Mouse (Mus musculus) embryonic stem cell, embryonic (primary cell): ENCODE results near the gene 1700056E22Rik.

ENCODE experiments used
- CTCF ChIA-PET, 4 experiments: fragments of 300-600 bp in 2 of 4; fragments of 350-600 bp in 2 of 4; sonication (Branson Sonifier 250); formaldehyde crosslinking; loops; one replicate each; lab custom pipeline; 2022; ENCODE audit warnings: inconsistent platforms in 2 of 4; lab: Charles Lee
- POLR2A ChIA-PET, 4 experiments: fragments of 300-600 bp in 2 of 4; fragments of 350-600 bp in 2 of 4; sonication (Branson Sonifier 250); formaldehyde crosslinking; loops; one replicate each; lab custom pipeline; 2022; ENCODE audit warnings: antibody characterized with exemption in 4 of 4, inconsistent platforms in 1 of 4; lab: Charles Lee

1700056E22Rik gene

GRCm38 (mm10) chr1:184005315-184006058 lies 28.6 kb downstream of the 1700056E22Rik start:
- CTCF ChIA-PET: no interaction called here
- POLR2A ChIA-PET: no interaction called here

GRCm38 (mm10) chr1:184004311-184004710 lies 29.8 kb downstream of the 1700056E22Rik start:
- POLR2A ChIA-PET: no interaction called here
- CTCF ChIA-PET: no interaction called here

DNA sequence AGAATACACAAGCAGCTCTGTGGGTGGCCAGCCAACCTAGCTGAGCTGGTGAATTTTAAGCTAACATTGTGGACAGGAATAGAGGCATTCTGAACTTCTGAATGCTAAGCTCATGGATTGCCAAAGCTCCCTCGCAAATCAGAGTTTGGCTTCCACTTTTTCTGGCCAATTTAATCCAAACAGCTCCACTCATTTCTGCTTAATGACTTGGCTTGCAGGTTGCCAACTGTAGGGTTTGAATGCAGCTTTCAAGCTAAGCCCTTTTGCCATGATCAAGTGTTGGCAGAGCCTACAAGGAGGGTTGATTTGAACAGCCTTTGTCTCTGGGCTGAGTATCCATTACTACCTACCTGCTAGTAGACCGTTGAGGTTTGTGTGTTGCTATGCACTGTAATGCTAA lies 31.6 kb downstream of the 1700056E22Rik start:
- POLR2A ChIA-PET: no interaction called here
- CTCF ChIA-PET: no interaction called here

- ChIA-PET CTCF (interaction anchor here in 1 of 4 experiments (0.6 kb wide), 1 partner anchor 959 kb away, joined by 3 read pairs; no protein-coding TSS in a partner anchor), POLR2A (no interaction called here)
Measured at GRCm38 (mm10) chr1:183997207-183997606, 36.9 kb downstream of the 1700056E22Rik start.

DNA sequence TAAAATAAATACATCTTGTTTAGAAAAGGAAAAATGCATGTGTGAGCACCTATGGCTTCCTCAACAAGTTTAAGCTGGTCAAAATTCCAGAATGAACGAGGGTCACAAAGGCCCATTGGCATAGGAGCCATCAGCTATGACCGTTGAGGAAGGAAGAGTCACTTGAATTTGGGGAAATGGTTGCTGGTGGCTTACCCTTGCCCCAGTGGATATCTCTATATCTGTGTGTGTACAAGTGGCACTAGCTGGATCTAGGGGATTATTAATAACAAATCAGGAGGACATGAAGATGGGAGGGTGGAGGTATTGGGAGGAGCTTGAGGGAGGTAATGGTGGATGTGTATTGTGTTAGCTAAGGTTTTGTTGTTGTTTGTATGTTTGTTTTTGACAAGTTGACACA lies 42.2 kb downstream of the 1700056E22Rik start:
- ChIA-PET POLR2A (no interaction called here), CTCF (interaction anchor here in 1 of 4 experiments (0.6 kb wide), 1 partner anchor 186 kb away, joined by 5 read pairs; no protein-coding TSS in a partner anchor)

DNA sequence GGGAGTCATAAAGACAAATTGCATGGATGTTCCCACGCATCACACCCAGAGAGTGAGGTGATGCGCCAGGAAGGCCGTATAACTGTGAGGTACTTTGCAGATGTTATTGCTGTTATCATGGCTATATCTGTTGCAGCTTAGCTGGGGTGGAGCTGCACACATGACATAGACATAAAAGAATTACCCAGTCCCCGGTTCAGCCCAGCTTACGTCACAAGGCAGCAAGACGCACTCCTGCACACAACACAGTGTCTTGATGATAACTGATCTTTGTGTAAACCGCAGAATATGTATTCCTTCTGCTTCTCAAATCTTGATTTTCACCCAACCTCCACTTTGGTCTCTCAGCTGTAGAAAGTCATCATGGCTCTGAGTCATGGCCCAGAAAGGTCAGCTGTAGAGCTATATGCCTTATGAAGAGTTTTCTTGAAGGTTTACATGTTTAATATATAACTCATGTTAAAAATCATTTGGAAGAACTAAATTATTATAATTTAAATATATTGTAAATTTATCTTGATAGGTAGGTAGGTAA lies 46.3 kb downstream of the 1700056E22Rik start:
- POLR2A ChIA-PET: no interaction called here

More for the DNA sequence above, 46.3 kb downstream of the 1700056E22Rik start:
- CTCF ChIA-PET: no interaction called here
